ENCODE assay signal across 8 mouse cellular contexts in genomic region chr11:116413631-116414022, GRCm38 (mm10). TPM values are rescaled to one million over a fixed set of nuclear protein-coding genes. Genes with fewer than 3 reads are reported as not detected.
DNase-seq lines count a peak whose midpoint lies in the region; ATAC-seq lines count a peak whose summit lies in the region.

No protein-coding gene starts in this region.

- H3K27me3 ChIP-seq in liver, embryonic 11.5 days (replicated peaks; ENCODE audit: control insufficient read depth, insufficient read depth, low read length) = peaks cover 15% of the 10 kb centered on the region
- H3K27me3 ChIP-seq in embryonic facial prominence, embryonic 14.5 days (replicated peaks; ENCODE audit: control insufficient read depth, insufficient read depth, low read length) = 0 out of 2 replicates have a peak, but pooled peaks cover 3% of the 10 kb centered on the region
- H3K27me3 ChIP-seq in limb, embryonic 13.5 days = no peaks in the 10 kb centered on the region
- H3K27me3 ChIP-seq in neural tube, embryonic 15.5 days (replicated peaks) = no peaks in the 10 kb centered on the region

- 71% methylated on average over 4 of the region's 4 CpGs for WGBS in liver, embryonic 11.5 days
- WGBS in embryonic facial prominence, embryonic 14.5 days = 57% methylated on average over 4 of the region's 4 CpGs
- 75% methylated on average over 4 of the region's 4 CpGs for WGBS in limb, embryonic 13.5 days
- 61% methylated on average over 4 of the region's 4 CpGs for WGBS in neural tube, embryonic 15.5 days

- peak overlapping the region; percentile 99 for H3K4me2 ChIP-seq in liver, embryonic 11.5 days
- peak overlapping the region; percentile 99 for H3K4me2 ChIP-seq in embryonic facial prominence, embryonic 14.5 days (ENCODE audit: low read depth, low read length)
- peak overlapping the region; percentile 99 for H3K4me2 ChIP-seq in limb, embryonic 13.5 days (replicated peaks)
- H3K4me2 ChIP-seq in neural tube, embryonic 15.5 days = peak overlapping the region; percentile 93

- H3K9me3 ChIP-seq in liver, embryonic 11.5 days (ENCODE audit: control insufficient read depth, low read length) = no peaks in the 10 kb centered on the region
- H3K9me3 ChIP-seq in embryonic facial prominence, embryonic 14.5 days (ENCODE audit: control insufficient read depth, low read length) = no peaks in the 10 kb centered on the region
- H3K9me3 ChIP-seq in limb, embryonic 13.5 days = no peaks in the 10 kb centered on the region
- H3K9me3 ChIP-seq in neural tube, embryonic 15.5 days (replicated peaks) = no peaks in the 10 kb centered on the region

- peak overlapping the region; percentile 76; the same call in 1 of the 2 replicates for H3K4me3 ChIP-seq in liver, embryonic 11.5 days (ENCODE audit: low read depth, low read length)
- peak overlapping the region; percentile 79 for H3K4me3 ChIP-seq in embryonic facial prominence, embryonic 14.5 days (ENCODE audit: low read depth, low read length)
- H3K4me3 ChIP-seq in limb, embryonic 13.5 days = peak overlapping the region; percentile 83
- H3K4me3 ChIP-seq in neural tube, embryonic 15.5 days (replicated peaks) = peak overlapping the region; percentile 87

- no peak for DNase-seq in liver, embryonic 11.5 days (ENCODE audit: low spot score)
- no peak for DNase-seq in liver
- DNase-seq in embryonic facial prominence, embryonic 14.5 days (ENCODE audit: low spot score) = no peak
- DNase-seq in layer of hippocampus, adult 18-20 months (ENCODE audit: low spot score in 2 of 2) = no peak
- DNase-seq in retina, postnatal 1 day = no peak
- DNase-seq in adrenal gland, postnatal 25 days = no peak

- peak overlapping the region; percentile 78; the same call in 1 of the 2 replicates for H3K9ac ChIP-seq in liver, embryonic 11.5 days (ENCODE audit: low read depth, low read length)
- peak overlapping the region; percentile 86 for H3K9ac ChIP-seq in embryonic facial prominence, embryonic 14.5 days (ENCODE audit: low read depth, low read length)
- peak overlapping the region; percentile 89; the same call in 1 of the 2 replicates for H3K9ac ChIP-seq in limb, embryonic 13.5 days
- peak overlapping the region; percentile 98 for H3K9ac ChIP-seq in neural tube, embryonic 15.5 days (replicated peaks)

- peaks cover 14% of the 10 kb centered on the region for H3K4me1 ChIP-seq in liver, embryonic 11.5 days (replicated peaks; ENCODE audit: control insufficient read depth, insufficient read depth, low read length)
- H3K4me1 ChIP-seq in embryonic facial prominence, embryonic 14.5 days (ENCODE audit: control insufficient read depth, insufficient read depth, low read length) = peaks cover 27% of the 10 kb centered on the region
- peaks cover 44% of the 10 kb centered on the region for H3K4me1 ChIP-seq in limb, embryonic 13.5 days
- H3K4me1 ChIP-seq in neural tube, embryonic 15.5 days = peaks cover 25% of the 10 kb centered on the region

- H3K36me3 ChIP-seq in liver, embryonic 11.5 days (ENCODE audit: control insufficient read depth, insufficient read depth, low read length) = no peaks in the 10 kb centered on the region
- no peaks in the 10 kb centered on the region for H3K36me3 ChIP-seq in embryonic facial prominence, embryonic 14.5 days (ENCODE audit: control insufficient read depth, insufficient read depth, low read length)
- H3K36me3 ChIP-seq in limb, embryonic 13.5 days = no peaks in the 10 kb centered on the region
- H3K36me3 ChIP-seq in neural tube, embryonic 15.5 days = no peaks in the 10 kb centered on the region

- 0 out of 2 replicates have a peak, but pooled peaks have one; percentile 3 for ATAC-seq in liver, embryonic 11.5 days (replicated peaks; ENCODE audit: low FRiP score)
- ATAC-seq in embryonic facial prominence, embryonic 14.5 days (ENCODE audit: low read depth) = peak; percentile 19; the same call in 1 of the 2 replicates
- no peak for ATAC-seq in limb, embryonic 13.5 days (ENCODE audit: low FRiP score, low read depth)
- no peak for ATAC-seq in neural tube, embryonic 15.5 days (ENCODE audit: low FRiP score)

- H3K27ac ChIP-seq in liver, embryonic 11.5 days (ENCODE audit: low read depth, low read length) = no peak overlapping the region
- peak overlapping the region; percentile 71; the same call in 1 of the 2 replicates for H3K27ac ChIP-seq in embryonic facial prominence, embryonic 14.5 days (replicated peaks; ENCODE audit: low read depth, low read length)
- no peak overlapping the region for H3K27ac ChIP-seq in limb, embryonic 13.5 days
- peak overlapping the region; percentile 98 for H3K27ac ChIP-seq in neural tube, embryonic 15.5 days (replicated peaks)

RNA-seq across cellular contexts. Expression of gene Rnf157, which starts 0.8 kb away (rescaled TPM):
- 5.0 and 6.8 TPM in 2 replicates for polyA plus RNA-seq in liver, embryonic 11.5 days (2014; fragmentation: Nextera tagmentation; extraction: Ambion mirVana)
- 17.7 and 18.2 TPM in 2 replicates for polyA plus RNA-seq in embryonic facial prominence, embryonic 14.5 days (2014; fragmentation: Nextera tagmentation; extraction: Ambion mirVana)
- 18.6 and 18.7 TPM in 2 replicates for polyA plus RNA-seq in limb, embryonic 13.5 days (2015; fragmentation: Nextera tagmentation; extraction: Ambion mirVana)
- polyA plus RNA-seq in neural tube, embryonic 15.5 days (2015; fragmentation: Nextera tagmentation; extraction: Ambion mirVana) = 69.9 and 85.4 TPM in 2 replicates
- total RNA-seq in layer of hippocampus, adult 18-20 months (2021) = 100 to 1,000 TPM; 245 to 252 TPM
- 8.5 and 8.9 TPM in 2 replicates for total RNA-seq in adrenal gland, postnatal 25 days (2021)

RNA-seq across cellular contexts. Expression of gene Ubald2, which starts 20.3 kb away (rescaled TPM):
- 78.6 and 80.2 TPM in 2 replicates for polyA plus RNA-seq in liver, embryonic 11.5 days (2014; fragmentation: Nextera tagmentation; extraction: Ambion mirVana)
- 46.3 and 47.6 TPM in 2 replicates for polyA plus RNA-seq in embryonic facial prominence, embryonic 14.5 days (2014; fragmentation: Nextera tagmentation; extraction: Ambion mirVana)
- 28.2 and 30.2 TPM in 2 replicates for polyA plus RNA-seq in limb, embryonic 13.5 days (2015; fragmentation: Nextera tagmentation; extraction: Ambion mirVana)
- 33.9 and 39.2 TPM in 2 replicates for polyA plus RNA-seq in neural tube, embryonic 15.5 days (2015; fragmentation: Nextera tagmentation; extraction: Ambion mirVana)
- 10 to 100 TPM; 33.3 to 40.5 TPM for total RNA-seq in layer of hippocampus, adult 18-20 months (2021)
- 27.9 and 48.4 TPM in 2 replicates for total RNA-seq in adrenal gland, postnatal 25 days (2021)

RNA-seq across cellular contexts. Expression of gene Qrich2, which starts 52.4 kb away (rescaled TPM):
- polyA plus RNA-seq in liver, embryonic 11.5 days (2014; fragmentation: Nextera tagmentation; extraction: Ambion mirVana) = 0.16 TPM in 1 of 2 replicates, not detected in the other
- 0.14 and 0.30 TPM in 2 replicates for polyA plus RNA-seq in embryonic facial prominence, embryonic 14.5 days (2014; fragmentation: Nextera tagmentation; extraction: Ambion mirVana)
- 0.17 and 0.24 TPM in 2 replicates for polyA plus RNA-seq in limb, embryonic 13.5 days (2015; fragmentation: Nextera tagmentation; extraction: Ambion mirVana)
- polyA plus RNA-seq in neural tube, embryonic 15.5 days (2015; fragmentation: Nextera tagmentation; extraction: Ambion mirVana) = 0.15 TPM in 1 of 2 replicates, not detected in the other
- not detected for total RNA-seq in layer of hippocampus, adult 18-20 months (2021)
- total RNA-seq in adrenal gland, postnatal 25 days (2021) = not detected in 2 replicates

Comparison
In these comparisons a context has a peak if more than half of its experiments do, and no peak if none do; other contexts are left out.
1. ATAC-seq: peak in liver, embryonic 11.5 days (single experiment) and embryonic facial prominence, embryonic 14.5 days (single experiment); none in limb, embryonic 13.5 days (single experiment) and neural tube, embryonic 15.5 days (single experiment).
2. H3K27ac ChIP-seq: peak in embryonic facial prominence, embryonic 14.5 days (single experiment) and neural tube, embryonic 15.5 days (single experiment); none in liver, embryonic 11.5 days (single experiment) and limb, embryonic 13.5 days (single experiment).
3. Peak in every context shown above with its lines, with median percentiles within 50 percentile points of each other: H3K4me2 ChIP-seq, H3K4me3 ChIP-seq and H3K9ac ChIP-seq.